Mouse (Mus musculus) olfactory bulb, adult 2 months (tissue): ENCODE measurements at regions not wholly inside any gene's neighbourhood (a gene's known extent, or its start where the extent isn't known, plus 50 kb on each side); places are given as distances from the start of the nearest gene placed in this dataset.

Experiments
- H3K27ac ChIP-seq: fragments of 200-500 bp; 2 replicates; pipeline ENCODE4 v1.5.1; 2012; ENCODE audit warnings: low read depth, low read length; ENCODE audit not compliant: insufficient read depth
- H3K4me1 ChIP-seq: fragments of 200-500 bp; 2 replicates; pipeline ENCODE4 v1.6.1; 2012; ENCODE audit warnings: low read length; ENCODE audit not compliant: control insufficient read depth, insufficient read depth
- H3K4me3 ChIP-seq: fragments of 200-500 bp; 2 replicates; pipeline ENCODE4 v1.5.1; 2012; ENCODE audit warnings: mild to moderate bottlenecking, low read depth, low read length, moderate library complexity; ENCODE audit not compliant: insufficient read depth
- CTCF ChIP-seq: fragments of 200-500 bp; IDR thresholded peaks from 2 replicates; pipeline ENCODE4 v1.5.1; 2012; ENCODE audit warnings: low read depth, mild to moderate bottlenecking, low read length, moderate library complexity; ENCODE audit not compliant: insufficient read depth
- POLR2A ChIP-seq: fragments of 200-500 bp; IDR thresholded peaks from 2 replicates; pipeline ENCODE4 v1.6.1; 2012; ENCODE audit warnings: mild to moderate bottlenecking, low read depth, low read length, moderate library complexity; ENCODE audit not compliant: insufficient read depth
- WGBS: fragments of 180-500 bp; shearing (Covaris S2); methylation state at CpG from one replicate; pipeline ENCODE4 v1.1.7; 2018; 5-methylcytosine and 5-hydroxymethylcytosine counted together

DNA sequence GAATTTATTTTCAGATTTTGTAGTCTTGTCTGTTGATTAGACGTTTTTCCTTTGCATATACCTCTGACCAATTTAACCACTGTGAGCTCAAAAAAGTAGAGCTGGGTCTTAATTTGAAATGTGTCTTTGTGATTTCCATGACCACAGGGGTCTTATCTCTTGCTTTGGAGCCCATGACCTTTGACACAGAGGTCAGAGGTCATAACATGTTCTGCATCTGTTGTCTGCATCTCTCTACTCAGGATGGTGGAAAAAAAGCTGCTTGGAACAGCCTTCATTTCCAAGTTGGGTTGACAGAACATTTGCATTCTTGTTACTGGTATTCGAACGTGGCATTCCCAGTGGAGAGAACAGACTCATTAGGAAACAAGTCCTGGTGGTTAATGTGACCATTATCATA is 91.2 kb upstream of the Paqr3 start:
- WGBS = 56% methylated on average over 3 of the region's 3 CpGs
- no peak for TF ChIP-seq CTCF
- no peak for TF ChIP-seq POLR2A
- H3K4me3 ChIP-seq = no peak overlapping the region
- no peak overlapping the region for H3K27ac ChIP-seq
- no peaks in the 10 kb centered on the region for H3K4me1 ChIP-seq

DNA sequence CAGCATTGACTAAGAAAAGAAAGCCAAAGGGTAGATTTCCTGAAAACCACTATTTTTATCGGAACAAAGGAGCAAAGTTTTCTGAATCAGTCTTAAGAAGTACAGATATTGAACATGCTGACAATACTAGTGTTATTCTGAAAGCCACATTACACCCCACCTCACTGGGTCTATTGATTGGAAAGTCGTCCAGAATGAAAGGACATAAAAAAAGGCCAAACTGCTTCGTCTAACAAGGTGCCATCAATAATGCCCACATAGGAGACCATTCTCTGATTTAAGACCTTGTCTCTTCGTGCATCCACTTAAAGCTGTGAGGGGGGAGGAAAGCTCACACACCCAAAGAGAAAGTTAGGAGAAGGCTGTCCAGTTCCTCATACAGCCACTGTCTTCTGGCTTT is 89.3 kb upstream of the Paqr3 start:
- TF ChIP-seq CTCF (no peak), POLR2A (no peak)
- H3K4me1 ChIP-seq = no peaks in the 10 kb centered on the region
- H3K27ac ChIP-seq = no peak overlapping the region
- WGBS = 46% methylated on average over 4 of the region's 4 CpGs
- H3K4me3 ChIP-seq = no peak overlapping the region

GRCm38 (mm10) chr5:97195281-97195660 is 83.9 kb upstream of the Paqr3 start:
- no peak overlapping the region for H3K4me3 ChIP-seq
- TF ChIP-seq CTCF (no peak), POLR2A (no peak)
- no peaks in the 10 kb centered on the region for H3K4me1 ChIP-seq
- no peak overlapping the region for H3K27ac ChIP-seq
- 54% methylated on average over 10 of the region's 10 CpGs for WGBS

DNA sequence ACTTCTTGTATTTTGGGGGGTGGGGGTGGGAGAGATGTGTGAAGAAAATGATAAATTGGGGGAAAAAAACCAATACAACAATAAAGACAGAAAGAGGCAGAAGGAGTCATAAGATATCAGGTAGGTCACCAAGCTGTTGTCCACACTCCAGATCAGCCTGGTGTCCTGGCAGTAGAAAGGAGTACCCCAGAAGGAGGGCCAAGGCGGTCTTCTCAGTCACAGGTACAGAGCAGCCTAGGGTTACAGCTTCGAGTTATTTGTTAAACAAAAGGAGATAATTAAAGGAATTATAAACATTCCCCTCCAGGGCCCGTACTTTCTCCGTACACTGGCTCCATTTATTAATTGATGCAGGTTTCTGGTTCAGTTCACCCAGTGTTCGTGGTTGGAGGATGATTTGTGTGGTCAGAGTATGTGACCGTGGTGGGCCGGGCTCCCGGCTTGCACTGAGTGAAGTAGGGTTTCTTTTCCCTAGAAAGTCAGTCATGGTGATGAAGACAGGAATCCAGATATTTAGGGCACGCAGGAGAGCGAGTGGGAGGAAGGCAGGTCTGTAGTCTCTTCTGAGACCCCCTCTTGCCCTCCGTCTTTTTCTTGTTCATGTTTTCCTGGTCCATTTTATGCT is 83.4 kb upstream of the Paqr3 start:
- Histone ChIP-seq H3K4me3 (no peak overlapping the region), H3K27ac (no peak overlapping the region), H3K4me1 (no peaks in the 10 kb centered on the region)
- WGBS = 68% methylated on average over 11 of the region's 11 CpGs
- TF ChIP-seq CTCF (no peak), POLR2A (no peak)

DNA sequence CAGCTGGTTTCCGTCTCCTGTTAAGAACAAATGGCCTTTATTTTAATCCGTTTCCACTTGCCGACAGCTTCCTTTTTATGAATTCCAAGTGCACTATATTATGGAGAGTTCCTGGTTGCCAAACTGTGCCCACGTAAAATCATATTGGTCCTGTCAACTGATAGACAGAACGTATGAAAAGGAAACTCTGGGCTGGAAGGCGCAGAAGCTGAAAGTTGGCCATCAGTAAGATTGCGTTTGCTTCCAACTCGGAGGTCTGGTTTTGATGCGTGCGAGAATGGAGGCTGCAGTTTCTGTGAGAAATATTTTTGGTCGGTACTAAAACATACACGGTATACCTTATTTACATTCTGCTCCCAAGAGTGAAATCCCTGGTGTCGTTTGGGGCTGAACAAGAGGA is 81.3 kb upstream of the Paqr3 start:
- TF ChIP-seq POLR2A = no peak
- TF ChIP-seq CTCF = no peak
- Histone ChIP-seq H3K4me1 (no peaks in the 10 kb centered on the region), H3K4me3 (no peak overlapping the region), H3K27ac (no peak overlapping the region)
- WGBS = 81% methylated on average over 13 of the region's 13 CpGs

DNA sequence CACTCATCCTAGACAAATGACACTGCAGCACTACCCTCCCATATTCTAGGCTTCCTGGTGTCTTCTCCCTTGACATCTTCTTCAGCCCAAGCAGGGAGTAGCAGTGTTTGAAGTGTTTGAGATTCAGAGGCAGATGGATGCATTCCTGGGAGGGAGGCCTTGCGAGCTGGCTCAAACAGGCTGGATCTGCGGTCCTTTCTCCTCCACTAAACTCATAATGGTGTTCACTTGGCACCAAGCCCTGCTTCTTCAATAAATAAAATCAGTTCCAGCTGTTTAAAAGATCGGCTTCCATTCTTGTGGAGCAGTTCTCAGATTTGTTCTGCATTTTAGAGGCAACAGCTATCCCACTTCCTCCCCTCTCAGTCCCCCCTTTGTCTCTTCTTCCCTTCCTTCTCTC is 79.3 kb upstream of the Paqr3 start:
- Histone ChIP-seq H3K27ac (no peak overlapping the region), H3K4me3 (no peak overlapping the region), H3K4me1 (no peaks in the 10 kb centered on the region)
- WGBS = 58% methylated on average over 3 of the region's 3 CpGs
- TF ChIP-seq POLR2A (no peak), CTCF (no peak)

DNA sequence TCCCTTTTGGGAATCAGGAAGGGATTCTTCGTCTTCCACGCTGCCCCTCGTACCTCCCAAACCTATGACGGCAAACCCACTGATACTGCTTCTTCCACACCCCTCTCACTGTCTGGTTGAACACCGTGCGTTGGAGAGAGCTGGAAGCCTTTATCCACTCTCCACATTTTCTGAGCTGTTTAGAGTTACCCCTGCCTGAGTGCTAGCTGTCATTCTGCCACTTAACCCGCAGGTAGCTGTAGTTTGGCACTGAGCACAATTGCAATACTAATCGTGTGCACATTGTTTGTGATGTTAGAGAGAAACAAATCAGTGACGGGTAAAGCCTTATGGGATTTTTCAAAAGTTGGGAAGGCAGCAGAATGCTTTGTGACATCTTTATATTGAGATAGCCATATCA is 73.1 kb upstream of the Paqr3 start:
- H3K4me3 ChIP-seq = no peak overlapping the region
- TF ChIP-seq CTCF (no peak), POLR2A (no peak)
- no peaks in the 10 kb centered on the region for H3K4me1 ChIP-seq
- H3K27ac ChIP-seq = no peak overlapping the region
- WGBS = 86% methylated on average over 9 of the region's 9 CpGs

DNA sequence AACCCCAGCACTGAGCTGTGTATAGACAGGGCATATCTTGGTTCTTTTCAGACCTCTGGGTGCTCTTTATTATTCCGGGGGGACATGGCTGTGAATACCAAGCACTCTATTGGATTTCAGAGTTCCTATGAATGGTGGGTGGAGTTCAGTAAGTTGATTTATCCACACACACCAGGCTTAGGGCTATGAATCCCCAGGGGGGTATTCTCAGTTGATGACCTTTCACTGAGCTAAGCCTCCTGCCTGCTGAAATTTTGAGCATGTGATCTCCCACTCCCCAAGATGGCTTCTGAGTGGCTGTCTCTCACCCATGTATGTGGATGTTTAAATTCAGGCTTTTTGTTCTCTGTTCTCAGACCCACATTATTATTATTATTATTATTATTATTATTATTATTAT is 69.9 kb upstream of the Paqr3 start:
- Histone ChIP-seq H3K27ac (no peak overlapping the region), H3K4me3 (no peak overlapping the region), H3K4me1 (no peaks in the 10 kb centered on the region)
- TF ChIP-seq POLR2A = no peak
- TF ChIP-seq CTCF = no peak
- WGBS = 30% methylated on average over 1 of the region's 1 CpGs

DNA sequence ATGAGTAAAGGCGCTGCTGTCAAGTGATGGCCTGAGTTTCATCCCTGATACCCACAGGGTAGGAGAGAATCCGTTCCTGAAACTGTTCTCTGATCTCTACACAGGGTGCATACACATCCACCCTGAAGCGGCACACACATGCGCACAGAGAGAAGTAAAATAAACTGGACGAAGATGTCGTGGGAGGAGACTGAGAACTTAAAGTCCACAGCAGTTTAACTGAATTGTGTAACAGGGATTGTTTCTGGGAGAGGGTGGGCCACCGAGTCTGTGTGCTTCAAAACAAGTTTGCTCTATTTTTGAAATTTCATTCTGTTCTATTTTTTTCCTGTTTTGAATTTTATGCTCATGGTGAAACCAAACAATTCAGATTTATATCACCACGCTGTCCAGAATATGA is 63.0 kb upstream of the Paqr3 start:
- no peak overlapping the region for H3K27ac ChIP-seq
- H3K4me1 ChIP-seq = no peaks in the 10 kb centered on the region
- TF ChIP-seq POLR2A = no peak
- no peak for TF ChIP-seq CTCF
- no peak overlapping the region for H3K4me3 ChIP-seq
- WGBS = 90% methylated on average over 8 of the region's 8 CpGs

DNA sequence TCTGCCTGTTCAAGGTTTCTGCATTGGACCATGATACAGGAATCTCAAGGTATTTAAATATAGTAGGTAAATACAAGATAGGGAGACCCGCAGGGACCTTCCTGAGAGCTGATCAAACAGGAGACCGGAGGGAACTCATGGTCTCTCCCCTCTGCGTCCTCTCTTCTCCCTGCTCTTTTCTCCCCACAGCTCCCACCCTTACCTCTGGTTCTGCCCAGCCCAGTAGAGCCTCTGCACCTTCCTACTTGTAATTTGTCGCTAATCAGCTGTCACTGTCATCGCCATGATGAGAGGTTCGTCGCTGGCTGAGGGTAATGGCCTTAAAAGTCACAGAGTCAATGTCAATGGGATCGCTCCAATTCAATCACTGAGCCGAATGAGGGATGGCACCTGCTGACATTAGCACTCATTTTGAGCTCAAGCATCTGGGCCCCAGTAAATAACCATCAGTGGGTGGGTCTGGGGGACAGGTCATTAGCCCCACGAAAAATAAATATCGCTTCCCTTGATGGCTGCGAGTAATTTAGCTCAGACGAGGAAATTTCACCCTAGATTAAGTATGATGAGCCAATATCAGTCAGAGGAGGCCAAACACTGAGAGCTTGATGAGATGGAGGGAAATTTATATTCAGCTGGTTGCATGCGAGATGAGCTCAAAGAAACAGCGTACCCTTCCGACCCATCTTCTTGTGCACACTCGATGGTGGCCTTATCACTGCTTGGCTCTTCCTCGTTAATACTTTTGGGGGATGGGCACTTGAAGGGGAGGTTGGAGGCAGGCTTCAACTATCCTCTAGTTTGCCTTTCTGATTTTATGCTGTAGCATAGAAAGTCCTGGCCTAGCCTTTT is 56.2 kb upstream of the Paqr3 start:
- TF ChIP-seq CTCF (no peak), POLR2A (no peak)
- no peak overlapping the region for H3K27ac ChIP-seq
- 64% methylated on average over 18 of the region's 18 CpGs for WGBS
- no peaks in the 10 kb centered on the region for H3K4me1 ChIP-seq
- H3K4me3 ChIP-seq = no peak overlapping the region
